Mouse (Mus musculus) heart, postnatal 25 days (tissue): ENCODE results near the gene Ulk2. TPM values are rescaled to one million over a fixed set of nuclear protein-coding genes. Genes with fewer than 3 reads are reported as not detected.

Source experiments
- DNase-seq: peaks from one replicate; pipeline ENCODE4 v3.0.0; 2022; ENCODE audit warnings: low spot score
- intact Hi-C: fragments of 180-260 bp; cut with DNase I; formaldehyde crosslinking; loops from one replicate; pipeline ENCODE4 v1.15.1; 2025
- total RNA-seq, 2 experiments: library from RNA; stranded (reverse); gene quantifications; 2 replicates each; pipeline ENCODE4 v1.2.3; 2021

Gene Ulk2
- total RNA-seq, 2 experiments from 2014 or later, result 46.3 to 51.6 TPM

GRCm38 (mm10) chr11:61774551-61775149 lies 80.2 kb downstream of the Ulk2 start:
- intact Hi-C loops, result no loop called here
- DNase-seq, result no peak

- intact Hi-C loops, result no loop called here
- peak; percentile 97 for DNase-seq
Observed at GRCm38 (mm10) chr11:61761584-61762407, 93.1 kb downstream of the Ulk2 start, which contains the start of gene Prpsap2. TSS of gene Prpsap2 (minus strand) at chr11:61762088.

- intact Hi-C loops, result no loop called here
- DNase-seq, result no peak
Observed at GRCm38 (mm10) chr11:61760518-61760917, 94.4 kb downstream of the Ulk2 start.

GRCm38 (mm10) chr11:61757151-61757550 lies 97.7 kb downstream of the Ulk2 start:
- DNase-seq, result no peak
- intact Hi-C loops, result no loop called here

GRCm38 (mm10) chr11:61751612-61752011 lies 103.3 kb downstream of the Ulk2 start:
- DNase-seq, result no peak
- intact Hi-C loops, result no loop called here

- intact Hi-C loops, result no loop called here
- DNase-seq, result no peak
Observed at GRCm38 (mm10) chr11:61747161-61747560, 107.7 kb downstream of the Ulk2 start.

GRCm38 (mm10) chr11:61745781-61746180 lies 109.1 kb downstream of the Ulk2 start:
- no peak for DNase-seq
- intact Hi-C loops, result no loop called here

DNA sequence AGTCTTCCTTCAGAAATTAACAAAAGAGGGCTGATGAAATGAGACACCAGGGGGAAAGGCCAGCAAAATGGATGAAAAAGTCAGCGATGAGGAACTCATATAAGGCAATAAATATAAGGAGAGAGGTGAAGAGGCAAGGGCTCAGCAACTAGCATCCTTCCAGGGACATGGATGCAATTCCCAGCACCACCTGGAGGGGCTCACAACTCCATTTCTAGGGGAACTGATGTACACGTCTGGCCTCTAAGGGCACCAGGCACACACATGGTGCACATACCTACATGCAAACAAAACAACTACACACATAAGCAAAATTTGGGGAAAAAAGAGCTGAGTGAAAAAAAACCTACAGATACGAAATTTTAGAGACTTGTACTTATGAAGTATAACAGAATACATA lies 110.4 kb downstream of the Ulk2 start:
- DNase-seq, result no peak
- intact Hi-C loops, result no loop called here

- intact Hi-C loops, result no loop called here
Observed at GRCm38 (mm10) chr11:61743768-61744167, 111.1 kb downstream of the Ulk2 start.

GRCm38 (mm10) chr11:61740500-61740899 lies 114.4 kb downstream of the Ulk2 start:
- DNase-seq, result no peak
- intact Hi-C loops, result no loop called here

More at GRCm38 (mm10) chr11:61743768-61744167, 111.1 kb downstream of the Ulk2 start:
- DNase-seq, result no peak

DNA sequence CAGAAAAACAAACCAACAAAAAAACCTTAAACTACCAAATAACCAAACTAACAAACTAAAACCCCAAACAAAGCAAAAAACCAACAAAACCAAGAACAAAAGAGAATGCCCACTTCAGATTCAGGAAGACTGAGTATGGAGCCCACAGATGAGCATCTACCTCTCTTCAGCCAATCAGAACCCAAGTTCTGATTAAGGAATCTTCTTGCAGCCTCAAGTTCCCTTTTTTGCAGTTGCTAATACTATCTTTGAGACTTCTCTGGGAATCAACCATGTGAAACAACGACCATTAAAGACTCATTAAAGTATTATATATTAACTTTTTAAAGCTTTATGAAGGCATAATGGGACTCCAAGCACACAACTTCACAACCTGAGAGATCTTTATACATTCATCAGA lies 117.6 kb downstream of the Ulk2 start:
- no peak for DNase-seq
- intact Hi-C loops, result no loop called here

- intact Hi-C loops, result no loop called here
- no peak for DNase-seq
Observed at GRCm38 (mm10) chr11:61732672-61733071, 122.2 kb downstream of the Ulk2 start.

GRCm38 (mm10) chr11:61728037-61728436 lies 126.8 kb downstream of the Ulk2 start:
- intact Hi-C loops, result no loop called here
- DNase-seq, result no peak

Other genes starting within 250 kb of the Ulk2 start
- 10 to 100 TPM; 11.4 to 13.0 TPM for gene Grap, start 201.8 kb downstream of the Ulk2 start, total RNA-seq
- under 1 TPM in 1 of 2 experiments, not detected in 1; 0.14 TPM for gene Fam83g, start 171.0 kb downstream of the Ulk2 start, total RNA-seq
- not detected for gene Slc5a10, start 134.2 kb downstream of the Ulk2 start, total RNA-seq
- 1 to 10 TPM; 6.8 TPM for gene Prpsap2, start 93.0 kb downstream of the Ulk2 start, total RNA-seq
- 10 to 100 TPM; 14.1 to 14.5 TPM for gene Akap10, start 75.2 kb upstream of the Ulk2 start, total RNA-seq
- 10 to 100 TPM in 1 of 2 experiments, 1 to 10 TPM in 1; 9.6 to 16.5 TPM for gene Specc1, start 101.7 kb upstream of the Ulk2 start, total RNA-seq